Mouse (Mus musculus): Measurements from ENCODE around the gene Itpkb.

The Itpkb gene

DNA sequence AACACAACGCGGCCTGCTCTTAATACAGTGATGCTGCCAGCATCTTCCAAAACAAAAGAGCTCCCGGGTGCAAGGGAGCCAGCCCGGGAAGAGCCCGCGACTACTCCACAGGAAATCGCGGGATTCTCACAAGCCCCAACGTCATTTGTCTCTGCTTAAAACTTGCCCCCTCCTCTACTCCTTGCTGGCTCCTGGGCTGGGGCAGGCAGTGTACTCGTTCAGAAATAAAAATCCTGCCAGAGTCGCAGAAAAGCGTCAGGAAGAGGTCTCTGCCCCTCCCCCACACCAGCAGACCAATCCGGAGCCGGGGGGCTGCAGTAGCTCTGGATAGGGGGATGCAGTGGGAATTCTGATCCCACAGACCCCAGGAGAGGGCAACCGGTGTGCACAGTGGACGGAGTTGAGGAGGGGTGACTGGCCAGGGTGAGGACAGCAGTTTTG lies 102.8 kb downstream of the Itpkb start:
- CTCF ChIA-PET = interaction anchor here (1.0 to 1.4 kb wide), 2 partner anchors 119 to 164 kb away, joined by 3 to 6 read pairs; no protein-coding TSS in a partner anchor

DNA sequence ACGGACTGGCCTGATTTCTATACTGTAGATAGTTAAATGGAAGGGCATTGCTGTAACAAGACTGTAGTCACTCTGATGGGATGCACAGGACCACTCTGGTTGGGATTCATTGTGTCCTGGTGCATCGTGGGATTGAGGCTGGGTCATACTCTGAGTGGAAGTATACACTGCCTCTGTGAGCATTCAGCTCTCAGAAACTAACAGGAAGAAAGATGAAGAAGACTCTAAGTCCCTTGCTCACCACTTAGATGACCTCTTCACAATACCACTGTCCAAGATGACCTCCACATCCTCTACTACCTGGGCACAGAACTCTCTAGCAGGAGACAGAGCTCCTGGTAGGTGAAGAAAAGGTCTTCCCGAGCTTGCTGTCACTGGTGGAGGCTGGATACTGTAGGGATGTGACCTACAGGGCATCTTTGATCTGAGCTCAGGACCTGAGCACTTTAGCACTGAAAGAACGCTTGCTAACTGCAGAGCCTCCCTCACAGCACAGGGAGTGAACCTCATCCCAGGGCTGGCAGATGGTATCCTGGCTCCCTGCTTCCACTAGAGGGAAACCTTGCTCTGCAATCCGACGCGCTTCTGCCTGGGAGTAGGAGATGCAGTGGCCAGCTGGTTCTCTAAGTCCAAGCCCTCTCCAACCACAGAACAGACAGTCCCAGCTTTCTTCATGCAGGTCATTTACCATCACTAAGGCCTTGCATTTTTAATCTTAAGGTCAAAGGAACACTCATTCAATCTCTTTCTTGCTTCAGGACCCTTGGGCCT lies 103.7 kb downstream of the Itpkb start:
- CTCF ChIA-PET = interaction anchor here (0.6 to 1.4 kb wide), 4 partner anchors 102 to 118 kb away, joined by 3 to 6 read pairs (median 3); no protein-coding TSS in a partner anchor

DNA sequence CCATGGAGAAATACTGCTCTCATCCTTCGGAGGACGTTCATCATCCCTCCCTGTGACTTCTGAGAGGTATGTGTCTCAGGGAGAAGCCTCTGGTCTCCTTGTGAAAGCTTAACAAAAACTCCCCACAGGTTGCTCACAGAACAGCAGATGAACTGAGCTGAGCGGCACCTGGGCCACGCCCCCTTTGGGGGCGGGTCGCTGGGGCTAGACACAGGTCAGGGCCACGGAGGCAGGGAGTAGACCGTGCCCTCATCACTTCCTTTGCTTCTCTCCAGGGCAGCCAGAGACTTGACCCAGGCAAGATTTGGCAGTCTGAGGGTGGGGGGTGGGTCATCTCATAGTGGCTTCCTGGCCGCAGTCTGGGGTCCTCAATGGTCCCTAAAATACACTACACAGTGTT lies 104.6 kb downstream of the Itpkb start:
- CTCF ChIA-PET = interaction anchor here (0.7 to 0.8 kb wide), 2 partner anchors 104 to 114 kb away, joined by 3 read pairs; no protein-coding TSS in a partner anchor

DNA sequence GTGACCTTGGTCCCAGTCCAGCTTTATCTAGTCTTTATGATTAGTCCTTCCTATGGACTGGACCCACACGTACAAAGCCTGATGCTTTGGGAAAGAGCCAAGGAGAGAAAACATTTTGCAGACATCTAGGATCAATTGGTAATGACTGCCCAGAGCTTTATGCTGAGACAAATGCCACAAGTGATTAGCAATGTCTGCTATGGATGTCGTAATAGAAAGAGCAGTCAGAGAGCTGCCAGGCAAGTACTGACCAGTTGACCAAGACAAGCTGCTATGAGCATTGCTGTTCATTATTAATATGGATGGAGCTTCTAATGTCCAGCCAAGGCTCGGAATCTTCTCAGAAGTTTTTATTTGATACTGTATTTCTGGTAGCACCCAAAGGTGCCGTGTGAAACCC lies 109.2 kb downstream of the Itpkb start:
- CTCF ChIA-PET = interaction anchor here (0.6 kb wide), 1 partner anchor 218 kb away, joined by 3 read pairs; no protein-coding TSS in a partner anchor

DNA sequence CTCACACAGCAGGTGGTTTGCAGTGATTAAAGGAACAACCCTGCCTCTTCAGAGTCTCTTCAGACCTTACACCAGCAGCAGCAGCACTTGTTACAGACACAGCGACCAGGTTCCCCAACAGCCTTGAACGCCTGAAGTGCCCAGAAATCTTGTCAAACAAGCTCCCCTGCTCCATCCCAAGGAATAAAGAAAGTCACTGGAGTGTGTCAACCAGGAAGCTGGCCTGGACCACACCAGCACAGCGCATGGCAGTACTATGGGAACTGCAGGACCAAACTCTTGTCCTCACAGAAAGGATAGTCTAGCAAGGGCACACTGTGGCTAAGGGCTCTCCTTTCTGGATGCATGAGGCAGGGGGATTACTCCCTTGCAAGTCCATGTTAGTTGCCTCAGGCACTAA lies 114.1 kb downstream of the Itpkb start:
- CTCF ChIA-PET = no interaction called here

DNA sequence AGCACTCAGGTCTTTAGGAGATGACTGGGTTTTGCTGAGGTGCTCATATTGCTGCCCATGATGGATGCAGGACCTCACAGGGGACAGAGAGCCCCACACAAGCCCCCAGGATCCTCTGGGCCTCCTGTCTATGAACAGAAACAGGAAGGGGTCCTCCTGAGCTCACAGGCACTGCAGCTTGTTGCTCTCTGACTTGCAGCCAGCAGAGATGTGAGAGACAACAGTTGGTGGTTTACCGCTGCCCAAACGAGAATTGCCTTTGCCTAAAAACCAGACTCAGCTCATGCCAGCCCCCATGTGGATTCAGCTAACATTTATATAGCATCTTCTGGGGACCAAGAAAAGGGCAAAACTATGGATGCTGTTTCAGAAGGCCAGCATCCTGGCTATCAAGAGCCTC lies 119.4 kb downstream of the Itpkb start:
- CTCF ChIA-PET = no interaction called here

DNA sequence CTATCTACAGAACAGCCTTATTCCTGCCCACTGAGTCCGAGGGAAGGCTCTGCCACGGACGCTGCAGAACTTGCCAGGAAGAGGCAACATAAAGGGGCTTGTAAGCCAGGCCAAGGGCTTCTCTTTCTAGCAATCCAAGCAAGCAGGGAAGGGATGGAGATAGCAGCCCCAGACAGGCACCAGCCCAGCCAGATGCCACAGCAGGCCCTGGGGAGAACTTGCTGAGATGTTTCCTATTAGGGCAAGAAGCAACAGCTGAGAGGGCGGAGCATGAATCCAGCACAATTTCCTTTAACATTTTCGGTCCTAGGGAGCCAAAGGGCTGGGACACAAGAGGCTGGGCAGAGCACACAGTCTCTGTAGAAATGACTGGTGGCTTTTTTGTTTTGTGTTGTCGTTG lies 128.0 kb downstream of the Itpkb start:
- CTCF ChIA-PET = no interaction called here

DNA sequence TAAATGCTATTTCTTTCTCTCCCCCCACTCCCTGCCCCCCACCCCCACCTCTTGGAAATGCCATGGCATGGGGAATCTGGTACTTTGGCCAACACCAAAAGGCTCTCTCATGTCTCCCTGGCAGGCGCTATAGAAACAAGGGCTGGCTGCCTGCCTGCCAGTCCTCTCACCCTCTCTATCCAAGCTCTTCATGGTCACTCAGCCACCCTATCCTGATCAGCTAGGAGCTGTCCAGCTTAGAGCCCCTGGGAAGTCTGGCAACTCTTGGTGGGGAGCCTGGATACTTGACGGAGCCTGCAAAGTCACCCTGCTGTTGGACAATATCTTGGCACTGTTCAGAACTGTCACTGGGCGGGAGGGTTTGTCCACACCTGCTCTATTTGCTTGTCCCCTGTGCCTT lies 128.4 kb downstream of the Itpkb start:
- CTCF ChIA-PET = no interaction called here

DNA sequence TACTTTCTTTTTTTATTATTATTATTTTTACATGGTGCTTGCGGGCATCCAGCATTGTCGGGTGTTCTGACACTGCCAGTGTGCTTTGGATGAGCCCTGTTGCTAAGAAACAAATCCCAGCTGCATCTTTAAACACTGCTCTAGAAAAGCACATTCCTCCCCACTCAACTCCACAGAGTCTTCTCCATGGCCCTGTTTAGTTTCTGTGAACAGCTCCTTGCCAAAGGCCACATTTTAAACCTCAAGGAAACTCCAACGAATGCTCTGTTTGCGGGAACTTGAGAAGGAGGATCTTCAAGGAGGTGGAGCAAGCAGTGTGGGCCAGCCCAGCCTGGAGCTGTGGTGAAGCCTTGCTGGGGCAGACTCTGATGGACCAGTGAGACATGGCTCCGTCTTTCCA lies 130.4 kb downstream of the Itpkb start:
- CTCF ChIA-PET = no interaction called here

DNA sequence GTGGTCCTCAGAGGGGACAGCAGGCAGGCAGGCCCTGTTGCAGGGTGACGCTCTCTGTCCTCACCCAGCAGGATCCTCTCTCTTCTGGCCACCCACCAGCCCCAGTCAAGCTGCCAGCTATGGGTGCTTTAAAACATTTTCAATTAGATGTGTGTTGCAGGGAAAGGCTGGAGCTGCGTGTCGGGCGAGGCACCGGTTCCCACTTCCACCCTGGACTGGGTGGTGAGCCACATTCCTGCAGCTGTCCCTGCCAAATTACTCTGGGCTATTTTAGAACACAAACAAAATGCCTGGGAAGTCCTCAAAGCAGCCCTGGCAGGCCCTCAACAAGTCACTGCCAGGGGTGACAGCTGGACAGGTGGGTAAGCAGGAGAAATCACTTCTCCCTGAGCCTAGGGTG lies 132.1 kb downstream of the Itpkb start:
- CTCF ChIA-PET = no interaction called here

DNA sequence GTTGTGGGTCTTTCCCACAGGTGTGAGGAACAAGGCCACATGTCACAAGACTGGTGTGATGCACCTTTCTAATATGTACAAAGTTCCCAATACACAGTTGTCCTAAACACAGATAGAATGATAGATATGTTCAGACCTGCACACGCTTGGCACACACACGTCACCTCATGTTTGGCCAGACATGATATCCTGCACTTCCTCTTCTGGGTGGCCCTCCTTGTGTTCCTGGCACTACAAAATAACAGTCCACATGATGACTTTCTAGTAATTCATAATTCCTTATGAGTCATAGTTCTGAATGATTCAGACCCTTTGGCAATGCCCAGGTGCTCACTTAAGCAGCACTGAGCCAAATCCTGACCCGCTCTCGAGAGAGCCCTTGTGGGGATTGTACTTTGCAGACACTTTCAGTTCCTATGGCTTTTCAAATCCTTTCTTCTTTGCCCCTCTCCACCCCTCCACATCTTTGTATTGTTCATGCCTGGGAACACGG lies 132.7 kb downstream of the Itpkb start:
- CTCF ChIA-PET = no interaction called here

DNA sequence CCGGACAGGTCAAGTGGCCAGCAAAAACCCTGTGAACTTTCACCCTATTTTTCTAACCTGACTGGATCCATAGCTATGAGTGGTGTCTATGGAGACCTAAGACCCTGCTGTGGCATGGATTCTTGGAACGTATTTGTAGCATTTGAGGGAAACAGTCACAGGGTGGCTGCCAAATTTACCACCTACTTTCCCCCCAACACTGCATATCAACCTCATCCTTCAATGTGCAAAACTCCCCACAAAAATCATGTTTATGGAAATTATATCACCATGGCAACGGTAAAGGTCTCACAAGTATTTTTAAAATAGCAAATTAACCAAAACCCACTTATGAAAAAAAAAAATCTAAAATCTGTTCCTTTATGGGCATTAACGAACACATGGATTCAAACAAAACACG lies 134.1 kb downstream of the Itpkb start:
- CTCF ChIA-PET = no interaction called here

DNA sequence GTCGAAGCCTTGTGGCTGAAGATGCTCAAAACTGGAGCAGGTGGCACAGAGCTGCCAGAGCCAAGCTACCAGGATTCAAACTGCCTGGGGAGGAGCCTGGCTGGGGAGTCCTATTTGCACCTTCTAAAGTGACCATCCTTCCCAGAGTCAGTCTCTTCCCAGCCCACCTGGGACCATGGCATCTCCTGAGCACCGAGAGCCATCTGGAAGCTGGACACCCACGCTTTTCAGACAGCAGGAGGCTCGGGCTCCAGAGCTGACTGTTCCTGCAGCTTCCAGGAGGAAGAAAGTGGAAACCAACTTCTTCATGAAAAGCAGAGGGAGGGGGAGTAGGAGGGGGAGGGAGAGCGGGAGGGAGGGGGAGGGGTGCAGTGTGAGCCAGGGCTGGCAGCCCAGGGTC lies 135.3 kb downstream of the Itpkb start:
- CTCF ChIA-PET = no interaction called here

DNA sequence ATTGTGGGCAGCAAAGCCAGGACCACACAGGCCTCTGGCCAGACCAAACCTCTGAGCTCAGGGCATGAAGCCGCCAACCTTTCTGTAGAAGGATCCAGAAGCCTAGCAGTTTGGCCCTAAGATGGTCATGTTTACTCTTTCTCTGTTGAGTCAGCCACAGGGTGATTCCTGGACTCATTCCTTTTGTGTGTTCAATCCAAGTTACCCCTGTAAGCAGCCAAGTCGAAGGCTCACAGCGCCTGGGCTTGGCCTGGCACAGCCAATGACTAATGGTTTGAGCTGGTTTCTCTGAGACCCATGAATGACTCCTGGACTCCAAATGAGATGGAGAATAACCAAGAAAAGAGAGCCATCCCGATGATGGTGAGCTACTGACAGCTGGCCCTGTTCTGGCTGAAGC lies 137.7 kb downstream of the Itpkb start:
- CTCF ChIA-PET = no interaction called here

DNA sequence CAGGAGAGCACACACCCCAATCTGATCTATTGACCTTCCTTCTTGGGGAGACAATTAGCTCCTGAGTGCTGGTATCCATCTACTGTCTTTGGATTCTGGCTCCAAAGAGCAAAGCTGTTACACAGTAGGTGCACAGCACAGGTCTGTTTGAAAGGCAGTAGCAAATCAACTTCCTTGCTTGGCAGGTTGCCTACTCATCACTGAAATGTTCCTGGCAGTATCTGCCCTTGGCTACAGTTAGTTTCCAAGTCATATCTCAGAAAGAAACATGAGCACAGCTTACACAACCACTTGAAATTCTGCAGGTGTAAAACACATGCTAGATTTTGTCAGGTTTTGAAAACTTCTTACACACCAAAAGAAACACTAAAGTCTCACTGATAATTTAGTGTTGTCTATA lies 143.3 kb downstream of the Itpkb start:
- CTCF ChIA-PET = no interaction called here

All from spleen, embryonic (tissue).